Mouse (Mus musculus) kidney, adult 2 months (tissue): ENCODE data around the gene Shcbp1l.
"Not testable (repeated sequence)": the region's sequence is repeated elsewhere in the genome, so short reads cannot be mapped to it uniquely, and the experiment has no call there.

Experiments
- CTCF ChIP-seq: fragments of 200-500 bp; conservative IDR thresholded peaks from 2 replicates; pipeline ENCODE4 v1.5.1; 2011; ENCODE audit warnings: low read depth, mild to moderate bottlenecking, control low read depth, low read length, moderate library complexity, mixed read lengths; ENCODE audit not compliant: insufficient read depth, insufficient read length
- POLR2A ChIP-seq: fragments of 200-500 bp; IDR thresholded peaks from one replicate; pipeline ENCODE4 v1.6.1; 2011; ENCODE audit warnings: low read depth, low read length, control low read depth

DNA sequence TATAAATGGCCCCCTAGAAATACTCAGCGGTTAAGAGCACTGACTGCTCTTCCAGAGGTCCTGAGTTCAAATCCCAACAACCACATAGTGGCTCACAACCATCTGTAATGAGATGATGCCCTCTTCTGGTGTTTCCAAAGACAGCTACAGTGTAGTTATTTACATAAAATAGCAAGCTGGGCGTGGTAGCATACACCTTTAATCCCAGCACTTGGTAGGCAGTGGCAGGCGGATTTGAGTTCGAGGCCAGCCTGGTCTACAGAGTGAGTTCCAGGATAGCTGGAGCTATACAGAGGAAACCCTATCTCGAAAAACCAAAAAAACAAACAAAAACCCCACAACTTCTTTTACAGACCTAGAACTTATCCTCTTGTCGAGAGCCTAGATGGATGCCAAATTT lies 61.2 kb downstream of the Shcbp1l start:
- TF ChIP-seq CTCF, POLR2A: not testable (repeated sequence)
